Mouse (Mus musculus) spleen, adult 18-20 months (tissue): ENCODE measurements at regions not wholly inside any gene's neighbourhood (a gene's known extent, or its start where the extent isn't known, plus 50 kb on each side); places are given as distances from the start of the nearest gene placed in this dataset.
A peak's percentile ranks its signal among the peaks of the same experiment; 100 is the strongest.
"Not testable (repeated sequence)": the region's sequence is repeated elsewhere in the genome, so short reads cannot be mapped to it uniquely, and the experiment has no call there.

Experiments used
- DNase-seq, 2 experiments: peaks; one replicate each; pipeline ENCODE4 v3.0.0; 2022; ENCODE audit warnings: mixed read lengths in 2 of 2

GRCm38 (mm10) chr5:45382804-45383203, 67.2 kb downstream of the Qdpr start:
- no peak for DNase-seq

DNA sequence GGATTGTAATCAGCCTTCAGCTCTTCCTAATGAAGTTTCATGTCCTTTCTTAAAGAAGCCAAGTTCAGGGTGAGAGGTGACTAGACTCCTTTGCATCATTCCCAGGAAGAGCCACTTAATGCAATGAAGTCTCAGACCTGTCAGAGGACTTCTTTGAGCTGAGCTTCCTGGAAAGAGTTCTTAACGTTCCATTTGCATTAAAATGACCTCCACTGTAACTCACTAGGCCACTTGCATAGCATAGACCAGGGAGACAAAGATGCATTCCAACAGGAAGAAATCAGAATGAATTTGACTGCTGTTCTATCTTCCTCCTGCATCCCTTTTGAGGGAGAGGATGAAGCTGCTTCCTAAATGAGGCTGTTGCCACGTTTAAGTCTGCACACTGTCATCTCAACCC, 71.5 kb downstream of the Qdpr start:
- no peak for DNase-seq

DNA sequence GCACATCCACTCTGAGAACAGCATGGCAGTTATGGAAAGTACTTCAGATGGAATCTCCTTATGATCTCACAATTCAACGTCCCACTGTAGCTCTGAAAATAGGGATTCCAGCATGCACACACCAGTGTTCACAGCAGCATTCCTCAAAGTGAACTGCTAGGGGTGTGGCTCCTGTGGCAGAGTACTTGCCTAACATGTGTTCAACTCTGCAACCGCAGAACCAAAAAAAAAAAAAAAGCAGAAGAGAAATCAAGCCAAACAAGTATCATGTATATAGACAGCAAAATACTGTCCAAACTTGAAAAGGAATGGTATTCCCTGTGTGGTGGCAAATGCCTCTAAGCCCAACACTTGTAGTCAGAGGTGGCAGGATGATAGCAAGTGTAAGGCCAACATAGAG, 77.0 kb downstream of the Qdpr start:
- no peak for DNase-seq

GRCm38 (mm10) chr5:45368451-45368850, 81.6 kb downstream of the Qdpr start:
- DNase-seq: no peak

DNA sequence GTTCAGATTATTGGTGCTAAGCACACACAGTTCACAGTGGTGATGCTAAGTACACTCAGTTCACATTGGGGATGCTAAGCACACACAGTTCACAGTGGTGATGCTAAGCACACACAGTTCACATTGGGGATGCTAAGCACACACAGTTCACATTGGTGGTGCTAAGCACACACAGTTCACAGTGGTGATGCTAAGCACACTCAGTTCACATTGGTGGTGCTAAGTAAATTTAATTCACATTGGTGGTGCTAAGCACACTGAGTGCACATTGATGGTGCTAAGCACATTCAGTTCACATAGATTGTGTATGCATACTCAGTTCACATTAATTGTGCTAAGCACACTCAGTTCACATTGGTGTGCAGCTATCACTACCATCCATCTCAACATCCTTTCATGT, 89.8 kb downstream of the Qdpr start:
- no peak for DNase-seq

DNA sequence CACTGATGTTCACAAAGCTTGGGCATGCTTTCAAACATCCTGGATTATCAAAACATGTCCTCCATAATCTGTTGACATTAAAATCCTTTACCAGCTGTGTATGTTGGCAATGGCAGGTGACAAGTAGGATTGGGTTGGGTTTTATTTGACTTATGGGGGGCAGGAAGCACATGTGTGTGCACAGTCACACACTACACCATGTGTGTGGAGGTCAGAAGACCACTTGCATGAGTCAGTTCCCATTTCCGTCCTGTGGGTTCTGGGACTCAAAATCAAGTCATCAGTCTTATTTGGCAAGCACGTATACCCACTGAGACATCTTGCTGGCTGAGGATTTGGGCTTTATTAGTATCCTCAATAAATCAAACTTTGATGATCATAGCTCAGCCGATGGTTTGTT, 109.6 kb downstream of the Qdpr start:
- no peak for DNase-seq

- no peak for DNase-seq
These were observed 113.2 kb downstream of the Qdpr start for GRCm38 (mm10) chr5:45336801-45337200.

GRCm38 (mm10) chr5:45324468-45324867, 125.6 kb downstream of the Qdpr start:
- DNase-seq: not testable (repeated sequence)

GRCm38 (mm10) chr5:45323500-45323899, 126.5 kb downstream of the Qdpr start:
- DNase-seq: no peak

- no peak for DNase-seq
These were observed 132.0 kb downstream of the Qdpr start for GRCm38 (mm10) chr5:45318026-45318425.

GRCm38 (mm10) chr5:45301120-45301519, 148.9 kb downstream of the Qdpr start:
- DNase-seq: no peak

- no peak for DNase-seq
These were observed 151.2 kb downstream of the Qdpr start for GRCm38 (mm10) chr5:45298872-45299271.

- no peak for DNase-seq
These were observed 154.9 kb downstream of the Qdpr start for GRCm38 (mm10) chr5:45295134-45295533.

GRCm38 (mm10) chr5:45292833-45293546, 157.0 kb downstream of the Qdpr start:
- no peak for DNase-seq

DNA sequence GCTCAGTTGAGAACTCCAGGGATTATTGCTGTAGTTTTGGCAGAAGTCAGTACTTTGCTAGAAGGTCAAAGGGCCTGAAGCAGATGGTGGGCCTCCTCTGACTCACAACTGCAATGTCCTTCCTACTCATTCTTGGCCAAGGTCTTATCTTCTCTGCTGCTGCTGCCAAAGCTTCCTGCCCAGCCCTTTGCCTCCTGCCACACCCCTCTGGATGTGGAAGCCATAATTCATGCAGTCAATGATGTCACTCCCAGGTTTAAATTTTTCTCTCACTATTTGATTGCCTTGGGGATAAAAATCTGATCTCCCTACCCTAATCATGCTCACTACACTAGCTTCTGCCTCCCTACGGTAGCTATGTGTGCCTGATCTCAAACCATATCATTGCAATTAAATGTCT, 157.7 kb downstream of the Qdpr start:
- no peak for DNase-seq

DNA sequence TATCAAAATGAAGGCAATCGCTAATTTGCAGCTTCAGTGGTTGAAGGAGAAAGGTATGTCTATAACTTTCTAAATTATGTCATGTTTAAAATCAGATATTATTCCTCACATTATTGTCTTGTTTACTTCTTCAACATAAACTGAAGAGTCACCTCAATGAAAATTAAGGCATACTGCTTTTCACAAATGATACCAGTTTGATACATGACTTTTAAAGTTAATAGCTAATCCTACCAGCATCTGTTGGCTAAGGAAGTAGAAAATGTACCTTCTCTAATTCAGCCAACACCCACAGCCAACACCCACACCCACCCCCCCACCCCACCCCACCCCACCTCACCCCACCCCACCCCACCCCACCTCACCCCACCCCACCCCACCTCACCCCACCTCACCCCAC, 158.3 kb downstream of the Qdpr start:
- no peak for DNase-seq

DNA sequence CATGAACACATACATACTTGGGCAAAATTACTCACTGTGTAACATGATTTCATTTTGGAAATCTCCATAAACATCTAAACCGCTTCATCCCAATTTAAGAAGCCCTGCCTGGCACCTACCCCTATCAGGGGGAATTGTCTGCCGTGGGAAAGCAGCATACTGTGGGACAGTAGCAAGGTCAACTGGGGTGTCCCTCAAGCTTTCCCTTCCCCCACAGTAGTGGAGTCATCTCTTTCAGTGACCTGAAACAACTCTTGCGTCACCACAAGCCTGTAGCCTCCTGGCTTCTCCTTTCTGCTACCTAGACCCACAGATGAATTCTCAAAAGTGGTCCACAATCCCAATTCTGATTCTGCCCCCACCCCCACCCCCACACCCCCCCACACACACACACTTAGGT, 158.8 kb downstream of the Qdpr start:
- no peak for DNase-seq

DNA sequence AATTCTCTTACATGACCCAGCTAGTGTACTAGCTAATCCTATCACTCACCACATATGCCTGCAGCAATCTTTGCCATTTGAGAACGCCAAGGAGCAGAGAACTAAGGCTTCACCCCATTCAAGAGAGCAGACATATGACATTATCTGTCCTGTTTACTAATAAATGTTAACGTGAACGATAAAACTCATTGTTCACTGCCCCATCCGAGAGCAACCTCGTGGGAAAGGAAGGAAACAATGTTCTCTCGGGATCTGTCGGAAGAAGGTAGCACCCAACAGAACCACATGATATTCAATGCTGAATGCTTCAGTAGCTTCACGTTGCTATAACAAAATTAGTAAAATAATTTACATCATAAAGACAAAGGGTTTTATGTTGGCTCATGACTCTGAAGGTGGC, 163.6 kb downstream of the Qdpr start:
- DNase-seq: no peak

DNA sequence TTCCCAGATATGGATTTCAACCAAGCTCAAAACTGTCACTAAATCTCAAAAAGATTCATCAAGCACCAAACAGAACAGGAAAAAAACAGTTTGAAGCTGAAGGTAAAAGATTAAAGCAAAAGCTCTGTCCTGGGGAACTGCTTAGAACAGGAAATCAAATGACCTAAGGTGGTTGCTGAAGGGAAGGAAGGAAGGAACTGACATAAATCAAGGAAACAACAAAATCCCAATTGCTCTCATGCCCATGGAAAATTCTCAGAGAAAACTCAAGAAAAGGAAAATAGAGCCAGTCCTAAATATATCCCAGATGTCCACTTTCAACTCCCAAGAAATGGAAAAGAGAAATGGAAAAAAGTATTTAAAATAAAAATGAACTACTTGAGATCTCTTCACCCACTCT, 165.4 kb downstream of the Qdpr start:
- DNase-seq: no peak

DNA sequence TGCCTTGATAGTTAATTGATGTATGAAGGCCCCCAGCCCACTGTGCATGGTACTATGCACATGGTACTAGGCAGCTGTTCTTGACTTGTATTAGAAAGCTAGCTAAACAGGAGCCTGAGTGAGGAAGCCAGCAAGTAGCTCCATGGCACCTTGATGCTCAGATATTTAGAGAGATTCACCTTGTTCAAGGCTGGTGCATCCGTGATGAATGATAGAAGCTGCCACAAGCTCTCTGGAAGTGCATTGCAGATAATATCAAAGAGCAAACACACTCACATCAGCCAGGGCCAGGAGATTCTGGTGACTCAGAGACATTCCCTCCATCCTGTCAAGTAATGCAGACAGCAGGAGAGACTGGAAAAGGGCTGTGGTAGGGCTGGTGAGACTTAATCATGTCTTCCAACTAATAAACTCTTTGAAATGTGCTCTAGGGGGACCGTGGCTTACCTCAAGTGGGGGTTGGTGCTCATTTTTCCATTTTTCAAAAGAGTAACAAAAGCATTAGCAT, 166.1 kb downstream of the Qdpr start:
- no peak for DNase-seq

- DNase-seq: no peak
These were observed 167.7 kb downstream of the Qdpr start for GRCm38 (mm10) chr5:45282207-45282930.

- DNase-seq: peak in 1 of 2 experiments; percentile 3
These were observed 171.5 kb downstream of the Qdpr start for GRCm38 (mm10) chr5:45278571-45278970.

DNA sequence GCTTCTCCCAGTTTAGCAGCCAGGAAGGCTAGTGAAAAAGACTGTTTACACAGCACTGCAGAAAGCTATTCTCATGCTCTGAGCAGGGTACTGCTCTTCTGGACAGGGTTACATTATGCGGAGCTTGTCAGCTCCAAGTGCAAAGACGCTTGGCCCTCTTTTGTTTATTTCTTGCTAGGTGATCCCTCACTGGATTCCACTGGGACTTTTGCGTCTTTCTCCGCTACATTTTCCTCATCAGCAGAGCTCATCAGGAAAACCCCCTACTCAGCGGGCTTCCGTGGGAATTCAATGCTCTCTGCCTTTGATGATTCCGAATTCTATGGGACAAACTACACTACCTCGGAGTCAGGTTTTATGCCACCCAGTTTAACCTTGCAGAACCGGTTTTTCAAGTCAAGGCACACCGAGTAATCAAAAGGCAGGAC, 172.0 kb downstream of the Qdpr start:
- no peak for DNase-seq

DNA sequence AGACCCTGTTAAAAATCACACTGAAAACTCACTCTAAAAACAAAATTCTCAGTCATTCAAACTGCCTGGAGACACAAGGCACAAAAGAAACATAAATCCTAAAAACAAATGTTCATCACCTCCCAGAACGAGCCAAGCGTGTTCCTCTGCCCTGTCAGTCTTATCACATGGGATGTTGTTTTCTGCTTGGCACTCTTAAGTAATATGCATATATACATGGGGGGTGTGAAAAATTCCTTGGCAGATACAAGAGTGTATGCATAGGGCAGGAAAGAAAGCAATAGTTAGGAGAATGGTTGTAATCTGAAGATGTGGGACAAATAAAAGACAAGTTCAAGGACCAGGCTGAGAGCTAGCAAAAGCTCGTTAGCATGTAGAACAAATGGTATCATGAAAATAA, 179.4 kb downstream of the Qdpr start:
- no peak for DNase-seq
